Mouse (Mus musculus) heart, postnatal 0 days (tissue): ENCODE data around the gene Sh3bp5. TPM values are rescaled to one million over a fixed set of nuclear protein-coding genes. Genes with fewer than 3 reads are reported as not detected.

Experiments used
- ATAC-seq: fragments of 200-750 bp; cut with Nextera tagmentation; 2 replicates; pipeline ENCODE4 v1.8.0; 2017; ENCODE audit warnings: low read depth, moderate number of reproducible peaks, moderate library complexity; ENCODE audit not compliant: insufficient read depth
- DNase-seq: peaks from one replicate; pipeline ENCODE4 v3.0.0-alpha.2; 2016; ENCODE audit warnings: low spot score
- H3K27ac ChIP-seq: fragments of 300-500 bp; sonication (generic); 2 replicates; pipeline ENCODE4 v1.5.1; 2014; ENCODE audit warnings: low read depth, mild to moderate bottlenecking
- H3K27me3 ChIP-seq: fragments of 300-500 bp; sonication (generic); 2 replicates; pipeline ENCODE4 v1.6.1; 2014; ENCODE audit warnings: low read length, mixed read lengths; ENCODE audit not compliant: control insufficient read depth, insufficient read depth
- H3K36me3 ChIP-seq: fragments of 300-500 bp; sonication (generic); replicated peaks from 2 replicates; pipeline ENCODE4 v1.6.1; 2014; ENCODE audit warnings: low read length, mixed read lengths; ENCODE audit not compliant: control insufficient read depth, insufficient read depth
- H3K4me1 ChIP-seq: fragments of 300-500 bp; sonication (generic); 2 replicates; pipeline ENCODE4 v1.6.1; 2014; ENCODE audit warnings: antibody characterized with exemption; ENCODE audit not compliant: control insufficient read depth, insufficient read depth
- H3K4me2 ChIP-seq: fragments of 300-500 bp; sonication (generic); 2 replicates; pipeline ENCODE4 v1.6.1; 2014; ENCODE audit warnings: low read depth, mild to moderate bottlenecking, low read length, moderate library complexity
- H3K4me3 ChIP-seq: fragments of 300-500 bp; sonication (generic); 2 replicates; pipeline ENCODE4 v1.5.1; 2014; ENCODE audit warnings: low read depth, low read length
- H3K9ac ChIP-seq: fragments of 300-500 bp; sonication (generic); replicated peaks from 2 replicates; pipeline ENCODE4 v1.6.1; 2014; ENCODE audit warnings: low read depth, low read length, mixed read lengths
- H3K9me3 ChIP-seq: fragments of 300-500 bp; sonication (generic); replicated peaks from 2 replicates; pipeline ENCODE4 v1.6.1; 2016; ENCODE audit warnings: low read length; ENCODE audit not compliant: control insufficient read depth
- CTCF ChIP-seq: IDR thresholded peaks from 2 replicates; pipeline ENCODE4 v1.5.1; 2016; ENCODE audit warnings: antibody characterized with exemption, control low read depth, low read depth
- EP300 ChIP-seq: IDR thresholded peaks from 2 replicates; pipeline ENCODE4 v1.6.1; 2016; ENCODE audit warnings: antibody characterized with exemption, low read depth
- WGBS: fragments of 180-500 bp; shearing (Covaris S2); extraction: QIAGEN DNeasy Blood & Tissue Kit; methylation state at CpG from one replicate; pipeline ENCODE4 v1.1.7; 2014; 5-methylcytosine and 5-hydroxymethylcytosine counted together
- polyA plus RNA-seq: library from polyadenylated mRNA; unstranded; fragments of >200 nt; fragmentation: Nextera tagmentation; extraction: Ambion mirVana; gene quantifications from 2 replicates; pipeline ENCODE4 v1.2.1, GENCODE M21; 2015
- total RNA-seq: library from RNA; depleted of rRNA; stranded (reverse); fragments of >200 nt; gene quantifications from 2 replicates; pipeline ENCODE4 v1.2.3, GENCODE M21; 2014; ENCODE audit warnings: low replicate concordance

Sh3bp5 gene
- total and polyA plus RNA-seq, 2 experiments from 2014 or later, result 10.2 to 43.4 TPM

- Histone ChIP-seq H3K27ac (no peak overlapping the region), H3K36me3 (no peaks in the 10 kb centered on the region), H3K9ac (no peak overlapping the region), H3K4me3 (no peak overlapping the region), H3K27me3 (0 out of 2 replicates have a peak, but pooled peaks cover 3% of the 10 kb centered on the region), H3K9me3 (no peaks in the 10 kb centered on the region), H3K4me1 (0 out of 2 replicates have a peak, but pooled peaks cover 13% of the 10 kb centered on the region), H3K4me2 (no peak overlapping the region)
- WGBS, result 81% methylated on average over 1 of the region's 1 CpGs
- TF ChIP-seq EP300, result no peak
- TF ChIP-seq CTCF, result no peak
- DNase-seq (no peak), ATAC-seq (no peak)
These were observed 108.7 kb downstream of the Sh3bp5 start for GRCm38 (mm10) chr14:31327196-31327595.

DNA sequence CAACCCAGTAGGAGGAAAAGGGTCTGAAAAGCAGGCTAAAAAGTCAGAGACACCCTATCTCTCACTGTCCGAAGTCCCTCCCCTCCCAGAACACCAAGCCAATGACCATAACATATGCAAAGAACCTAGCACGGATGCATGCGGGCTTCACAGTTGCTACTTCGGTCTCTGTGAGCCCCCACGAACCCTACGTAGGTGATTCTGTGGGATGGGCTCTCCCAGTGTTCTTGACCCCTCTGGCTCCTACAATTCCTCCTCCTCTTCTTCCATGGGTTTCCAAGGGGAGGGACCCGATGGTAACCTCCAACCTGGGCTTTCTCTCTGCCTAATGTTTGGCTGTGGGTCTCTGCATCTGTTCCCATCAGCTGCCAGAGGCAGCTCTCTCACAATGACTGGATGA, 109.1 kb downstream of the Sh3bp5 start:
- WGBS, result 70% methylated on average over 7 of the region's 7 CpGs
- Histone ChIP-seq H3K9ac (no peak overlapping the region), H3K27me3 (0 out of 2 replicates have a peak, but pooled peaks cover 3% of the 10 kb centered on the region), H3K4me2 (no peak overlapping the region), H3K4me1 (0 out of 2 replicates have a peak, but pooled peaks cover 13% of the 10 kb centered on the region), H3K4me3 (no peak overlapping the region), H3K9me3 (no peaks in the 10 kb centered on the region), H3K36me3 (no peaks in the 10 kb centered on the region), H3K27ac (no peak overlapping the region)
- no peak for DNase-seq
- TF ChIP-seq EP300 (no peak), CTCF (no peak)
- ATAC-seq, result no peak

DNA sequence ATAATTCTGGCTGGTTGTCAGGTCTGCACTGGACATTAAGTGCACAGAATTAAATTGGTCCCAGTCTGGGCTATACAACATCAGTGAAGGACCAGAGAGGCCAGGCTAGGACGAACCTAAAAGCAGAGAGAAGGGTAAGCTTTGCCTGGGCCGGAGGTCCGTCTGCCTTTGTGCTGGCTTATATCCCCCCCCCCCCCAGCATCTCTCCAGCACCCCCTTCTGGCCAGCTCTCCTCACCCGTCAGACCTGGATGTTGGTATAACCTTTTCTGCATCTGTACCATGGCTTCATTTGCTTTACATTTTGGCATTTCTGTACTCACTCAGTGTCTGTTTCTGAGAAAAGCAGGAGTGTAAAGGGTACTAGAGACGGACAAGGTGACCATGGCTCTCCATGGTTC, 110.3 kb downstream of the Sh3bp5 start:
- H3K4me3 ChIP-seq, result no peak overlapping the region
- H3K36me3 ChIP-seq, result no peaks in the 10 kb centered on the region
- no peak overlapping the region for H3K4me2 ChIP-seq
- H3K9ac ChIP-seq, result no peak overlapping the region
- no peak overlapping the region for H3K27ac ChIP-seq
- TF ChIP-seq CTCF (peak; percentile 17; the same call in 1 of the 2 replicates), EP300 (no peak)
- 0 out of 2 replicates have a peak, but pooled peaks cover 13% of the 10 kb centered on the region for H3K4me1 ChIP-seq
- DNase-seq (no peak), ATAC-seq (no peak)
- 0 out of 2 replicates have a peak, but pooled peaks cover under 1% of the 10 kb centered on the region for H3K27me3 ChIP-seq
- no peaks in the 10 kb centered on the region for H3K9me3 ChIP-seq
- WGBS, result 51% methylated on average over 5 of the region's 5 CpGs

DNA sequence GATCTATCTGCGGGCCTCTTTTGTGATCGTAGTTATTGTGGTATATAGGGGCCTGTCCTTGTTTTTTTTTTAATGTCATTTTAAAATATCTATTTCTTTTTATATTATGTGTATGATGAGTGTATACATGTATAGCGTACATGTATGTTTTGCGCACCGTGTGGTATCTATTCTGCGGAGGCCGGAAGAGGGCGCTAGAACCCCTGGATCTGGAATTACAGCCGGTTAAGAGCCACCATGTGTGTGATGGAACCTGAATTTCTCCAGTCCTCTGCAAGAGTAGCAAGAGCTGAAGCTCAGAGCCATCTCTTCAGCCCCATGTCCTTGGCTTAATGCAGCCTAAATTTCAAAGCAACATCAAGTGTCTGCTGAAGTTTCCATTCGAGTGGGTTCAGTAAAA, 111.0 kb downstream of the Sh3bp5 start:
- Histone ChIP-seq H3K4me3 (no peak overlapping the region), H3K27me3 (no peaks in the 10 kb centered on the region), H3K4me1 (0 out of 2 replicates have a peak, but pooled peaks cover 13% of the 10 kb centered on the region), H3K9ac (no peak overlapping the region), H3K27ac (no peak overlapping the region), H3K36me3 (no peaks in the 10 kb centered on the region), H3K9me3 (no peaks in the 10 kb centered on the region), H3K4me2 (no peak overlapping the region)
- DNase-seq, result no peak
- ATAC-seq, result no peak
- 73% methylated on average over 10 of the region's 10 CpGs for WGBS
- TF ChIP-seq CTCF, result no peak
- no peak for TF ChIP-seq EP300

DNA sequence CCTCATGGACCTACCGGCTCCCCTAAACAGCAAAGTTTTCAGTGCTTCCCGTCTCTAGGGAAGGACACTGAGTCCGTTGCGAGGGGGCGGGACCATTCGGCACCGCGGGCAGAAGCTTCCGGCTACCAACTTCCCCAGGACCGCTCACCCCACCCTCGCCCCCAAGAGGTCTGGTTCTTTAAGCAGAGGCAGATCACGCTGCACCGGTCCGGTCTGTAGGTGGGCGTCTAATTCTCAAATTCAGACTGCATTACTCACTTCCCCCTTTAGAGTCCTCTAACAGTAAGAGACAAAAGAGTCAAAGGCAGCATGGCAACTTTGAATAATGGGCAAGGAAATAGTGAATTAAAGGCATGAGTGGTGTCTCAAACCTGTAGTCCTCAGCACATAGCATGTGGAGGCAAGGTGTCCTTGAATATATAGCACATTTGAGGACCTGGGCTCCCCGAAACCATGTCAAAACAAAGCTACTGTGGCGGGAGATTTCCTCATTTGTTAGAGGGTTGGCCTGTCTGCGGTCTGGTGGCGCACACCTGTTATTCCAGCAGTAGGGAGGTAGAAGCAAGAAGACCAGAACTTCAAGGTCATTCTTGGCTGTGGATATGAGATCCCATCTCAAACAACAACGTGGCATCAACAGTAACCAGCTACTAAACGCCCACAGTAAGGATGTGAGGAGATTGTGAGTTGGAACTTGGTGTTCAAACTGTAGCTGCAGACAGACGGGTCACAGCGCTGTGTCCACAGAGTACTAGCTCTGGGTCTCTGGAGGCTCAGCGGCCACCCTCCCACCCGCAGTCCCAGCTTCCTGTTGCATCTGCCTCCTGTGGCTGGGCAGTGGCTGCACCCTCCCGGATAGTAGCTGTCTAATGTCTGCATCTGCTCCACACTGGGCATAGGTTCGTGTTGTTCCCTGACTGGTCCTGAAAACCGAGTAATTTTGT, 111.8 kb downstream of the Sh3bp5 start, which contains the start of gene Dnah1:
Gene Dnah1 (minus strand): TSS at position 48 of the 944 bp plus-strand sequence.
- peak within 1 kb of the TSS; percentile 42; the same call in 1 of the 2 replicates for H3K9ac ChIP-seq
- no peak for TF ChIP-seq EP300
- no peak for TF ChIP-seq CTCF
- H3K9me3 ChIP-seq, result no peaks in the 10 kb centered on the region
- DNase-seq (peak; percentile 34), ATAC-seq (peak; percentile 52)
- H3K36me3 ChIP-seq, result no peaks in the 10 kb centered on the region
- H3K27ac ChIP-seq, result no peak within 1 kb of the TSS; the same call in 1 of the 2 replicates
- H3K27me3 ChIP-seq, result no peaks in the 10 kb centered on the region
- WGBS, result 30% methylated on average over 28 of the region's 28 CpGs
- 0 out of 2 replicates have a peak, but pooled peaks cover 13% of the 10 kb centered on the region for H3K4me1 ChIP-seq
- H3K4me2 ChIP-seq, result peak within 1 kb of the TSS; percentile 73
- peak within 1 kb of the TSS; percentile 39 for H3K4me3 ChIP-seq
